Mouse (Mus musculus) T-helper 2 cell (primary cell): ENCODE measurements around the gene Gjc2.

ENCODE experiments used
- in situ Hi-C: fragments of 300-600 bp; cut with MboI, MseI; formaldehyde crosslinking; loops from one replicate; pipeline ENCODE4 v1.15.1; 2025; ENCODE audit warnings: high pct_unique_total_duplicates

The Gjc2 gene

GRCm38 (mm10) chr11:59209003-59209441, 26.0 kb upstream of the Gjc2 start:
- in situ Hi-C loops: no loop called here

GRCm38 (mm10) chr11:59208153-59208831, 25.3 kb upstream of the Gjc2 start, which contains the start of gene 2310033P09Rik:
Gene 2310033P09Rik (plus strand): TSS chr11:59208321.
- in situ Hi-C loops: no loop called here

GRCm38 (mm10) chr11:59202081-59202995, 19.3 kb upstream of the Gjc2 start, which contains the start of gene Mrpl55:
Gene Mrpl55 (plus strand): TSS chr11:59202486.
- in situ Hi-C loops: no loop called here

DNA sequence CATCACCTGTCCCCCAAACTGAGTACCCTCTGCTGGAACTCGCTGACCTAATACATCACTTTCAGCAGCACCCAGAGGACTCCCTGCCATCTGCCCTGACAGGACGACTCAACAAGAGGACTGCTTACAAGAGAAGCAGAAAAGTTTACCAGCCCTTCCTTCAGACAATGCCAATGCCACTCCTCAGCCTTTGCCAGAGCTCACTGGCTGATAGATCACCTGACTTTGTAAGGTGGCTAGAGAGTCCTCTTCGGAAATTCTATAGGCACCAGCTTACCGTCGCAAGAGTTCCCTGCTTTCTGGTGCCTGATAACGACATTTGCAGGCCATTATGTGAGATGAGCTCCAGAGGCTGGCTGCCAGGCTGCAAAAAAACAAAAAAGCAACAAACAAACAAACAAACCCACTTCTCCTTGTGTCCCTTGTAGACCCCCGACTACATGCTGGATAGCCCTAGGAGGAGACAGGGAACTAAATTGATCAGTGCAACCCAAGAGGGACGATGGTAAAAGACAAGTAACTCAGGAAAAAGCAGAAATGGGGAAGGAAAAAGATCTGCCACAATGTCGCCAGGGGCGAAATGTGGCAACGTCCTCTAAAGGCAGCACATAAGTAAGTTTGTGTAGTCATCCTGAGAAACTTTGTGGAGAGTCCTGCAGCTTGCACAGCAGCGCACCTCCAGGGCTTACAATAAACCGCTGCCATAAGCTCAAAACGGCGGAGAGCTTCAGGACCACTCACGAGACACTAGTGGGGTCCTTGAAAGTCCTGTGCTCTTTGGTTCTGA, 18.4 kb upstream of the Gjc2 start:
- in situ Hi-C loops: no loop called here

DNA sequence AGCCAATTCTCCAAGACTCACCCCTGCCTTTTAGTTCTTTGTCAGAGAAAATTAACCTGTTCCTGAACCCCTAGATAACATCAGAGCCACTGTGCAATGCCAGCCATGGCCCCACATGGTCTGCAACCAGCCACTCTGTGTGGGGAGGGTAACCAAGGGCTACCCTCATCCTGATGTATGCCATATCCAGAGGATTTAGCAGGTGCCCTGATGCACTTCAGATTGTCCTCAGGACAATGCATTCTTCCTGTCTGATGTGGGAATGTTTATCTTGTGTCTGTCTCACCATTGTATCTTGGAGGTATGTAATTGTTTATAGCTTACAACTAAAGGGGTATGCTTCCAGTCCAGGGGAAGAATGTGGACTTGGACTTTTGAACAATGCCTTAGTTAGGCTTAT, 13.2 kb upstream of the Gjc2 start:
- in situ Hi-C loops: no loop called here

- in situ Hi-C loops: no loop called here
Observed at GRCm38 (mm10) chr11:59192059-59192386, 9.0 kb upstream of the Gjc2 start, which contains the start of gene Guk1. Gene Guk1 (minus strand): TSS chr11:59192212.

DNA sequence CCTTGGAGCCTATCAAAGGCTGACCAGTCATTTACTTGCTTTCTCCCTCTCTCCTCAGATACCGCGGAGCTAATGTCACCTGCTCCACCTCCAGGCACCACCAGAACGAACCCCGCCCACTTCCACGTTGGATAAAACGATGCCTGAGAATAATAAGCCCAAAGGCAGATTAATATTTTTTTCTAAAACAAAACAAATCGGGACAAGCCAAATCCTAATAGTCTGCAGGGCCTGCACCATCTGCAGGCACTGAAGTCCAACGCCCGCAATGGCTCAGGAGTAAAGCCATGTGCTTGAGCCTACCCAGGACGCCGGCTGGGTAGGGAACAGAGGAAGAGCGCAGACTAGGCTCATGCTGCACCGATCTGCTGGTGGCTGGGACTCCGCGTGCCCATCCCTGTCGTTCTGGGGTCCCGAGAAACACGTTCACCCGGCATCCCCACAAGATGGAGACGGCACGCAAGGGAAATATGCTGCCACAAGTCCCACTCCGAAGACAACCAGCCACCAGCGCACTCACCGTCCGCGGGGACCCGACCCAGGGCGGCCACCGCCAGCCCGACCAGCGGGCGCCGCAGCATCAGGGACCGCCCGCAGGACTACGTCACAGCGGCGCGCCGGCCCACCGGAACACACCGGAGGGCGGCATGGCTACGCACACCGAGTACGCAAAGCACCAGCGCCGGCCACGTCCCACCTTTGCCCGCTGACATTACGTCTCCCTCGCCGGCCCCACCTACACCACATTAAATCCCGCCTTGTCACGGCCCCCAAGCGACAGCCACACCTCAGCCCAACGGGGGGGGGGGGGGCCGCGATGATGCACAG, 8.4 kb upstream of the Gjc2 start:
- in situ Hi-C loops: no loop called here

GRCm38 (mm10) chr11:59187706-59188105, 4.7 kb upstream of the Gjc2 start:
- in situ Hi-C loops: no loop called here

DNA sequence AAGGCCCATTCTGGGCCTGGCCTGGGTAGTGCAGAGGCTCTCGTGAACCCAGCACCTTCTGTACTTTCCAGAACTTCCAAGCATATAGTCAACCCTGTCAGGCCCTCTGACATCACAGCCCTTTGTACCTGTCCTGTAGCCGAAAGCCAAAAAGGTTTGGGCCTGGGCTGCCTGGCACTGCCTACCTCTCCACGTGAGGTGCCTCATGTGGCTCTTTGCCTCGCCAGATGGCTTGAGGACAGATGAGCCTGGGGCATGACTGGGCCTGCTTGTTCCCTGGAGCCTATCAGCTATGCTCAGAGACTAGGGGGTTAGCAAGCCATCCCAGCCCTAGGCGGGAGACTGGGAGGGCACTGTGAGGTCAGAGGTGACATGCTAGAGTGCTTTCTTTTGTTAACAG, 2.5 kb upstream of the Gjc2 start:
- in situ Hi-C loops: no loop called here

DNA sequence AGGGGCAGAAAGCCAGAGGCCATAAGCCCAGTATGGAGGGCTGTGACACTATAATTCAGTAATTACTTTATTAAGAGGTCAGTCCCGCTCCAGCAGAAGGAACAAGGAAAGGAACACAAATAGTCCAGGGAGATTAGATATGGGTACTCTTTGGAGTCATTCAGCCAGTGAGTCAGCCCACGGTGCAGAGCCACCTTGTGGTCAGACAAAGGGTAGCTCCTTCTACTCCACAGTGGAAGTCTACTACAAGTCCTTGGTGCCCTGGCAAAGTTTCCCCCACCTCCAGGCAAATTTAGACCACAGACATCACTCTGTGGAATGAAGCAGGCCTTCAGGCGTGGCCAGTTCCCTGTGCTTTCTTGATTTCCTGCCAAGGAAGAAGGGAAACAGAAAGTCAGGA, 808 bp upstream of the Gjc2 start:
- in situ Hi-C loops: no loop called here

GRCm38 (mm10) chr11:59176921-59177320, 6.1 kb downstream of the Gjc2 start:
- in situ Hi-C loops: no loop called here

GRCm38 (mm10) chr11:59176475-59176874, 6.5 kb downstream of the Gjc2 start:
- in situ Hi-C loops: no loop called here

GRCm38 (mm10) chr11:59174189-59174838, 8.7 kb downstream of the Gjc2 start:
- in situ Hi-C loops: no loop called here

DNA sequence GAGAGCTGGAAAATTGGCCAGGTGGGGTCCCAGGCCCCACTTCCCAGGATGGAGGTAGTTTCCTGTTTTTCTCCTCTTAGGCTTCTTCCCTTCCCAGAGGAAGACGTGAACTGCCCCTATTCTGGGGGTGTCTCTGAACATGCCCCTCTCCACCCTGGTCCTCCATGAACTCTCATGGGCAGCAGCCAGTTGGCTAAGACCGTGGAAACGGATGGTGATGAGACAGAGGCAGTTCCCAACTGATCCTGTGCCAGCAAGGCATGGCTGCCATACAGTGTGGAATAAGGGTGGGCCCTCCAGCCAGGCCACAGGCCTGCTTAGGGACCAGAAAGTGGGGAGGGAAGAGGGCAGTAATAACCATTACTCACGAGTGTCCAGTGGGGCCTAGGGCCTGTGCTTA, 12.5 kb downstream of the Gjc2 start:
- in situ Hi-C loops: no loop called here

DNA sequence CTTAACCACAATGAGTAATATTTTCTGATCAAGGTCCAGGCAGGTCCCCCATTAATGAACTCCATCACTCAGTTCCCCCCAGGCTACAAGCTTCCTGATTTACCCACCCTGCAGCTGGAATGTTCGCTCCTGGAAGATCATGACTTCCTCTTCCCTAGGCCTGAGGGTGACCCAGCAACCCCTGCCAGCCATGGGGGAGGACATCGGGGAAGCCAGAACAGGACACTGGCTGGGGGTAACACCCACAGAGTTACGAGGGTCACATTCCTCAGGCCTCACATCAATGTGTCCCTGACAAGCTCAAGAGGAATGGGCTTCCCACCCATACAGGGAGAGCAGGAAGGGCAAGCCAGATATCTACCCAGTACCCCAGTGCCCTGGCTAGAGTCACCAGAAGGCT, 13.2 kb downstream of the Gjc2 start:
- in situ Hi-C loops: no loop called here

DNA sequence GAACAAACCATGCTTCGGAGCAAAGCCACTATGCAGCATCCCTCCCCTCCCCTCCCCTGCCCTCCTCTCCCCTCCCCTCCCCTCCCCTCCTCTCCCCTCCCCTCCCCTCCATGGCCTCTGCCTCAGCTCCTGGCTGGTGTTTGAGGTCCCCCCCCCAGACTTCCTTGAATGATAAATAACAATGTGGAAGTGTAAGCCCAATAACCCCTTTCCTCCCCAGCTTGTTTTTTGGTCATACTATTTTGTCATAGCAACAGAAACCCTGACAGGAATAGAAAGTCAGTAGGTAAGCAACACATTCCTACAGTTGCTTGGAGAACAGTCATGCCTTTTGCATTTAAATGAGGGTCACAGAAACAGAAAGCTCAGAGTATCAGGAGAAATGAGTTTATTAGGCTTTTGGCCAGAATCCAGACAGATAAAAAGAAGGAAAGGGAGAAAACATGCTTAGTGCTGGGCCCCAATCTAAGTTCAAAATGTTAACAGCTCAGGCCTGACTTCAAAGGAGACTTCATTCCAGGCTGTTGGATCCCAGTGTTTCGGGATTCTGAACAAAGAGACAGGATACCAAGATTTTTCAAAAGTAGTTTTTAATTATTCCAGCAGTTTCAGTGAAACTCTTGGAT, 17.3 kb downstream of the Gjc2 start:
- in situ Hi-C loops: no loop called here

DNA sequence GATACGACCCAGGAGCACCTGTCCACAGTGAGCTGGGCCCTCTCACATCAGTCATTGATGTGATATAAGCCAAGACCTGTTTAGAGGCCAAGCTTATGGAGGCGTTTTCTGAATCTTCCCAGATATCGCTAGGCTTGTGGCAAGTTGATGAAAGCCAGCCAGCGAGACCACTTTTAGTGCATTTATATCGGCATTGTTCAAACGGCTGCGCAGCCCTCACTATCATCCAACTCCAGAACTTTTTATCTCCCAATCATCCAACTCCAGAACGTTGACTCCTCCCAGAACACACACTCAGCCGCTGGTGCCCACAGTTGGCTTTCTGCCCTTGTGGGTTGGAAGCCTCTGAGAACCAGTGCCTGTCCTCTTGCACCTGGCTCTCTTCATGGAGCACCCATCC, 18.6 kb downstream of the Gjc2 start:
- in situ Hi-C loops: no loop called here

GRCm38 (mm10) chr11:59163255-59164236, 19.5 kb downstream of the Gjc2 start, which contains the start of gene Iba57:
Gene Iba57 (minus strand): TSS chr11:59163739.
- in situ Hi-C loops: no loop called here
